Mouse (Mus musculus) hematopoietic multipotent progenitor cell, adult 10-12 weeks (in vitro differentiated cells): ENCODE measurements around the gene Gm21541. TPM values are rescaled to one million over a fixed set of nuclear protein-coding genes. Genes with fewer than 3 reads are reported as not detected.

Source experiments
- polyA plus RNA-seq: library from polyadenylated mRNA; stranded (reverse); fragments of >175 nt; gene quantifications from 2 replicates; pipeline ENCODE4 v1.2.3, GENCODE M21; 2012; ENCODE audit warnings: low replicate concordance

The Gm21541 gene
- polyA plus RNA-seq: not detected in 2 replicates

DNA sequence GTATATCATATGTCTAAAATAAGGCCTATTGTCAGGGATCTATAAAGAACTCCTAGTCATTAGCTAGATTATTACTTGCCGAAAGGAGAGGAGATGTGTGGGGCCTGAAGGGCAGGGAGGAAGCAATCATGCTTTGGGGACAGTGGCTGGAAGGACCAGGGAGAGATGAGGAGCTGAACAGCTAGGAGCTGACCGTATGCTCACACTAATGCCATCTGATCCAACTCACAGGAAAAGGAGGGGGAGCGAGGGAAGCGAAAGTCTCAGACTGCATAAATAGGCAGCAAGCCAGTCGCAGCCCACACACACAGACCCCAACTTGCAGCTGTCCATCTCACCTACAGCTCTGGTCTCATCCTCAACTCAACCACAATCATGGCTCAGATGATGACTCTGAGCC is at the start of gene Gm21541:
Gm21541 (plus strand) TSS at position 301 of the 400 bp plus-strand sequence.

DNA sequence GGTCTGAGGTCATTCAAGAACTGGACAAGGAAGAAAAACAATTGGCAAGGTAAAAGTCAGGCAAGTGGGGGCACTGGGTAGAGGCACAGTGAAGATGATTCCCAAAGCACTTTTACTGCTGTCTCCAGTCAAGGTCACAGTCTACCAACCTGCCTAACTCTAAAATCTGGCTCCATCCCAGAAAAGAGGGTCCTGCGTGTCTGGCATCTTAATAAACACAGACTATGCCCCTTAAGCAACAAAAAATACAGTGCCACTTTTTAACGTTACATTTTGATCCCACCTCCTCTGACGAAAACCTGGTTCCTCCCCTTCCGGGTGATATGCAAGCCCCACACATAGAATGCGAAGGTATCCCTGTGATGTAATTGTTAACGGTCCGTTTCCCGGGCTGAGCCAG is 37.9 kb downstream of the Gm21541 start, which contains the start of gene Gm20878:
Gm20878 (plus strand) TSS at position 301 of the 400 bp plus-strand sequence.

Other genes with a start within 250 kb of the Gm21541 start
- gene Cntfr, start 206.5 kb upstream of the Gm21541 start, polyA plus RNA-seq: 0.27 and 0.59 TPM in 2 replicates
- gene Il11ra1, start 203.6 kb upstream of the Gm21541 start, polyA plus RNA-seq: 5.0 and 10.5 TPM in 2 replicates
- gene Rpp25l, start 190.1 kb upstream of the Gm21541 start, polyA plus RNA-seq: 55.1 and 56.5 TPM in 2 replicates
- gene Dctn3, start 180.4 kb upstream of the Gm21541 start, polyA plus RNA-seq: 83.5 and 170 TPM in 2 replicates
- not detected in 2 replicates for gene Arid3c, start 172.5 kb upstream of the Gm21541 start, polyA plus RNA-seq
- 30.4 and 49.1 TPM in 2 replicates for gene Galt, start 148.4 kb upstream of the Gm21541 start, polyA plus RNA-seq
- gene Sigmar1, start 147.5 kb upstream of the Gm21541 start, polyA plus RNA-seq: 22.0 and 46.7 TPM in 2 replicates
- gene Ccl27a, start 129.4 kb upstream of the Gm21541 start, polyA plus RNA-seq: not detected in 2 replicates
- 6.3 and 22.1 TPM in 2 replicates for gene Gm20878, start 38.0 kb downstream of the Gm21541 start, polyA plus RNA-seq
- gene Fam205a4, start 62.4 kb downstream of the Gm21541 start, polyA plus RNA-seq: not detected in 2 replicates
- gene Gm21093, start 131.1 kb downstream of the Gm21541 start, polyA plus RNA-seq: not detected in 2 replicates
- gene Gm3893, start 187.6 kb downstream of the Gm21541 start, polyA plus RNA-seq: not detected in 2 replicates
- not detected in 2 replicates for gene Gm13304, start 211.2 kb downstream of the Gm21541 start, polyA plus RNA-seq
- not detected in 2 replicates for gene Gm13306, start 249.8 kb downstream of the Gm21541 start, polyA plus RNA-seq